Mouse (Mus musculus) megakaryocyte-erythroid progenitor cell, adult 5-6 weeks (primary cell): Measurements from ENCODE around the gene Klk1b5. TPM values are rescaled to one million over a fixed set of nuclear protein-coding genes. Genes with fewer than 3 reads are reported as not detected.
"Not testable (repeated sequence)": the region's sequence is repeated elsewhere in the genome, so short reads cannot be mapped to it uniquely, and the experiment has no call there.

ENCODE experiments used
- ATAC-seq: replicated peaks from 2 replicates; pipeline ENCODE4 v1.8.0; 2016; ENCODE audit warnings: mild to moderate bottlenecking, inconsistent platforms; ENCODE audit not compliant: severe bottlenecking, poor library complexity, low FRiP score, low TSS enrichment
- total RNA-seq, 2 experiments: library from RNA; stranded (forward) in 1 of 2; stranded (reverse) in 1 of 2; fragments of 200-1000, 215-1000 nt in 1 of 2; fragments of >200 nt in 1 of 2; fragmentation: Nextera tagmentation in 1 of 2; gene quantifications; 2 replicates each; pipeline ENCODE4 v1.2.3; 2014 to 2017

Gene Klk1b5
- not detected in 2 replicates for total RNA-seq (2014; fragmentation: Nextera tagmentation)
- not detected in 2 replicates for total RNA-seq (2017)

DNA sequence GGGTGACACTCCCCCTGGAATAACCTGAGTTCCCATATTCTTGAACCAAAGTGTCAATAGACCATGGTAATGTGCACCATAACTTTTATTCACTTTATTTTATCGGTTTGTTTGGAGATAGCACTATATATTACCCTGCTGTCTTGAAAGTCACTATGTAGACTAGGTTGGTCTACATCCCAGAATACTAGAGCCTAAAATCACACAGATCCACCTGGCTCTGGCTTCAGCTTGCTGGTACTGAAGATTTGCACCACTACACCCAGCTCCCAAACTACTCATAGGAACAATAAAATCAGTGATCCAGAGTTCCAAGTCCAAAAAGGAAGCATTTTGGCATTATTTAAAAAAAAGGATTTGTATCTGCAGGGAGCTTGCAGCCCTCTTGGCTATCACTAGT, at the start of gene Klk1b5:
Gene Klk1b5, plus strand, starts transcription at position 301 of the 400 bp plus-strand sequence.
- ATAC-seq, result no peak

DNA sequence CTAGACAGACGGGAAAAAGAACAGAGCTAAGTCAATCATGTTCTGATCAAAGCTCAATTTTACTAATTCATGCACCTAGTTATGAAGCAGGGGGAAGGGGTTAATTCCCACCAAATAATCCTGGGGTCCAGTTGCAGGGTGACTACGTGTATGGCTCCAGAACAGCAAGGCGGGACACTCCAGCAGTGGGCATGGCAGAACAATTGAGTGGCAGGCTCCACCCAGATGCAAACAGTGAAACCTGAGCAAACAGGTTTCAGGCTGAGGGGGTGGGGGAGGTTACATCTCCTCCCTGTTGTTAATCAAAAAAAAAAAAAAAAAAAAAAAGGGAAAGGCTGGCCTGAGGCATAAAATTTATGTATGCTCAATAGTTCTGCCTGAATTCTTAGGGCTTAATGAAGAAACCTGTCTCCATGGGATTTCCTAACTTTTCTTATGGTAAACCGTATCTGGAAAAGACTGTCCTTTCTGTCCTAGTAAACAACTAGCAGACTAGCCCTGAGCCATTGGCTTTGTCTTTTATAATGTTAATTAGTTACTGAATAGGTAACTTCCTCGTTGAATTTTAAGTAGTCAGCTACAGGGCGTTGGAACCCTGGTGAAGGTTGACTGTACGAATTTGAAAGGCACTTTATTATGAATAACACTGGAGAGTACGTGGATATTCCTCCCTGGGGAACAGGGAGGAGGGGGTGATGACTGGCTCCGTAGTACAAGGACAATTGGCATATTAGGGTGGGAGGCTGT, 36.3 kb upstream of the Klk1b5 start:
- ATAC-seq, result no peak

DNA sequence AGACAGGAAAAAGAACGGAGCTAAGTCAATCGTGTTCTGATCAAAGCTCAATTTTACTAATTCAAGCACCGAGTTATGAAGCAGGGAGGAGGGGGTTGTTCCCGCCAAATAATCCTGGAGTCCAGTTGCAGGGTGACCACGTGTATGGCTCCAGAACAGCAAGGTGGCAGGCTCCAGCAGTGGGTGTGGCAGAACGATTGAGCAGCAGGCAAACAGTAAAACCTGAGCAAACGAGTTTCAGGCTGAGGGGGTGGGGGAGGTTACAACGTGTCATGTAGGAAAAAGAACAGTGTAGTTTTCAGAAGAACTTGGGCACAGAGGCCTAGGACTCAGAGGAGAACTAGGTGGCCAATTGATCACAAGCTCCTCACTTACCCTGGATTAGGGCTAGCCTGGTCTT, 29.2 kb upstream of the Klk1b5 start:
- ATAC-seq, result not testable (repeated sequence)

DNA sequence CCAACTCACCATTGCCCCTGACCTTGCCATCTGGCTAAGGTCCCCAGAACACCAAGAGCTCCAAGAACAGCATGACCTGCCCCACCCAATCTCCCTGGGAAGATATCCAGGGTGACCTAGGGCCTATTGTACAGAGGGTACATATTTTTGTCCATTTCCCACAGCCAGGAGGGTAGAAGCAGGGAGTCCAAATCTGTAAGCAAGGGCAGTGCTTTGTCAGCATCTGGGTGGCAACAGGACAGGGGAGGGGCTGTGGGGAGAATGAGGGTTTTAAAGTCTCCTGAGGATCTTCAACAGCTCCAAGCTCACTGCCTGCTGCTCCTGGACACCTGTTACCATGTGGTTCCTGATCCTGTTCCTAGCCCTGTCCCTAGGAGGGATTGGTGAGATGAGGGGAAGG, 27.8 kb upstream of the Klk1b5 start, which contains the start of gene Klk1b24:
Gene Klk1b24, plus strand, starts transcription at position 301 of the 400 bp plus-strand sequence.
- ATAC-seq, result not testable (repeated sequence)

DNA sequence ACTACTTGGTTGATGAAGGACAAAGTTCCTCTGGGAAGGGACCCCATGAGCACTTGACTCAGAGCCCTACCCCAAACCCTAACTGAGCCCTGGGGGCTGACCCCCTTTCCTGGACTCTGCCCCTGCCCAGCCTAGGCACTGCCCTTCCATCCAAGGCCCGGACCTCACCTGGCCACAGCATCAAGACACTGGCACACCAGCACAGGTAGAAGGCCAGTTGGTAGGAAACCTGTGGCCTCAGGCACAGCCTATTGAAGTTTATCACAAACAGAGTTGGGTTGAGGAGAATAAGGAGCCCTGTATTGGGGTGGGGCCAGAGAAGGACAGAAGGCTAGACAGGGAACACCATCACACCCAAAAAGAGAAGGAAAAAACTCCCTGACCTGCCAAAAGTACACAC, 22.3 kb upstream of the Klk1b5 start:
- not testable (repeated sequence) for ATAC-seq

DNA sequence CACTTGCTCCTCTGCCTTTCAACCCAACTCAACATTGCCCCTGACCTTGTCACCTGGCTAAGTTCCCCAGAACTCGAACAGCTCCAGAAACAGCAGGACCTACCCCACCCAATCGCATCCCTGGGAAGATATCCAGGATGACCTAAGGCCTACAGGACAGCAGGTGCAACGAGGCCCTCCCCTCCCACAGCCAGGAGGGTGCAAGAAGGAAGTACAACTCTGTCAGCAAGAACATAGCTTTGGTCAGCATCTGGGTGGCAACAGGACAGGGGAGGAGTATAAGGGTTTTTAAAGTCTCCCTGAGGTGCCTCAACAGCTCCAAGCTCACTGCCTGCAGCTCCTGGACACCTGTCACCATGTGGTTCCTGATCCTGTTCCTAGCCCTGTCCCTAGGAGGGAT, 17.9 kb upstream of the Klk1b5 start, which contains the start of gene Klk1b3:
Gene Klk1b3, plus strand, starts transcription at position 301 of the 400 bp plus-strand sequence.
- no peak for ATAC-seq

DNA sequence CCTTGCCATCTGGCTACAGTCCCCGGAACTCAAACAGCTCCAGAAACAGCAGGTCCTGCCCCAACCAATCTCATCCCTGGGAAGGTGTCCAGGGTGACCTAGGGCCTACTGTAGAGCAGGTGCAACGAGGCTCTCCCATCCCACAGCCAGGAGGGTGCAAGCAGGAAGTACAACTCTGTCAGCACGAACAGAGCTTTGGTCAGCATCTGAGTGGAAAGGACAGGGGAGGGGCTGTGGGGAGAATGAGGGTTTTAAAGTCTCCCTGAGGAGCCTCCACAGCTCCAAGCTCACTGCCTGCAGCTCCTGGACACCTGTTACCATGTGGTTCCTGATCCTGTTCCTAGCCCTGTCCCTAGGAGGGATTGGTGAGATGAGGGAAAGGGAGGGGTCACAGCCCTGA, 8.6 kb upstream of the Klk1b5 start, which contains the start of gene Klk1b4:
Gene Klk1b4, plus strand, starts transcription at position 301 of the 400 bp plus-strand sequence.
- ATAC-seq, result not testable (repeated sequence)

DNA sequence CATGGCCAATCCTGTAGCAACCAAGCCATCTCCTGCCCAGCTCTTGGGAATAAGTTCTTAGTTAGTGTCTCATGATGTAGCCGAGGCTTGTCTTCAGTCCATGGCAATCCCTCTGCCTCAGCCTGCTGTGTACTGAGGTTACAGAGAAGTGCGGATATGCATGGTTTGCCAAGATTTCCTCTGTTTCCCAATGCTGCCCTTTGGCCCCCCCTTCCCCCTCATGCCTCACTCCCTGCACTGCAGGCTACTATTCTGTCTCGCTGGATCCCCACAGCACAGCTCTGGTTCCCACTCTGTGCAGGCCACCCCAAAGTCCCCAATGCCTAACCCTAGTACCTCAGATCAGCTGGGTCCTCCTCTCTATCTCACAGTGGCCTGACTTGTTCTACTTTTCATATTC, 7.4 kb upstream of the Klk1b5 start:
- no peak for ATAC-seq

DNA sequence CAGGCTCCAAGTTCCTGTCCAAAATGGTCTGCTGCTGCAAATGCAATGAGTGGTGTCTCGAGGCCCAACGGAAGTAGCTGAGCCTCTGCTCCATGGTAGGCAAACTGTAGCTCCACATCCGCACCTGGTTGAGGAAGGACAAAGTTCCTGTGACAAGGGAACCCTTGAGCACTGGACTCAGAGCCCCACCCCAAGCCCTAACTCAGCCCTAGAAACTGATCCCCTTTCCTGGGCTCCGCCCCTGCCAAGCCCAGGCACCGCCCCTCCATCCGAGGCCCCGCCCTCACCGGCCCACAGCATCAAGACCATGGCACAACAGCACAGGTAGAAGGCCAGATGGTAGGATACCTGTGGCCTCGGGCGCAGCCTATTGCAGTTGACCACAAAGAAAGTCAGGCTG, 5.9 kb downstream of the Klk1b5 start:
- not testable (repeated sequence) for ATAC-seq

DNA sequence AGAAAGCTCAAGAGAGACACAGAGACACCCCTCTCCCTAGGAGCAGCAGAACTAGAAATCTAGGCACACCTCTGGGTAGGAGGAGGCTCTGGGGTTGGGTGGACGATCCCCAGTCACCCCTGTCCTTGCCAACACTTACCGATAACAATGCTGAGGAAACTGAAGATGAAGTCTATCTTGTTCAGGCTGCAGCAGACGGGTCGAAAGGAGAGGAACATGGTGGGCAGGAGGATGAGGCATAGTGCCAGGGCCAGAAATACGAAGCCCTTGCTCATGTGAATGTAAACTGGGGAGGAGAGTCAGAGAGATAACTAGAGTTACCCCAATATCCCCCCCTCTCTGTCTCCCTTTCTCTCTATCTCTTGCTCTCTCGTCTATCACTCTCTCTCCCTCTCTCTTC, 6.6 kb downstream of the Klk1b5 start:
- ATAC-seq, result not testable (repeated sequence)

DNA sequence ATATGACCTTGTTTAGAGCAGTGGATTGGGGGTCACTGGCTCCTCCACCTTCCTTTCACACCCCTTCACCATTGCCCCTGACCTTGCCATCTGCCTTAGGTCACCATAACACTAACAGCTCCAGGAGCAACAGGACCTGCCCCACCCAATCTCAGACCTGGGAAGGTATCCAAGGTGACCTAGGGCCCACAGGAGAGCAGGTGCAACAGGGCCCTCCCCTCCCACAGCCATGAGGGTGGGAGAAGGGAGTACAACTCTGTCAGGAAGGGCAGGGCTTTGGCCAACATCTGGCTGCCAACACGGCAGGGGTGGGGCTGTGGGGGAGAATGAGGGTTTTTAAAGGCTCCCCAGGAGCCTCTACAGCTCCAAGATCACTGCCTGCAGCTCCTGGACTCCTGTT, 9.3 kb downstream of the Klk1b5 start, which contains the start of gene Klk1:
Gene Klk1, plus strand, starts transcription at position 285 of the 400 bp plus-strand sequence.
- ATAC-seq, result no peak

DNA sequence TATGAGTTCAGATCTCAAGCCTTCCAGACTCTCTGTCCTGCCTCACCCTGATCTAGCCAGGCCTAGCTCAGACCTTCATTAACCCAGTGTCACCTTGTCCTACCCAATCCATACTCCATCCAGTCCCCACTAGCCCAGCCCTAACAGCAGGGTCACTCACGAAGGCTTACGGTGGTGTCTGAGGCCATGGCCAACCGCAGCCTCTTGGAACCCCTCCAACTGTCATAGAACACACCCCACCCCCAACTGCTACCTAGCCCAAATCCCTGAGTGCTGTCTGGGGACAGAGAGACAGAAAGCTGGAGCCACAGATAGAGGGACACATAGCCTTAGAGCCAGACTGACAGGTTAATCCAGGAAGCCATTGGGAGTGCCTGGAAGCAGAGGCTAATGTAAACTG, 20.2 kb downstream of the Klk1b5 start, which contains the start of gene Gm36864:
Gene Gm36864, plus strand, starts transcription at position 269 of the 400 bp plus-strand sequence.
- no peak for ATAC-seq

DNA sequence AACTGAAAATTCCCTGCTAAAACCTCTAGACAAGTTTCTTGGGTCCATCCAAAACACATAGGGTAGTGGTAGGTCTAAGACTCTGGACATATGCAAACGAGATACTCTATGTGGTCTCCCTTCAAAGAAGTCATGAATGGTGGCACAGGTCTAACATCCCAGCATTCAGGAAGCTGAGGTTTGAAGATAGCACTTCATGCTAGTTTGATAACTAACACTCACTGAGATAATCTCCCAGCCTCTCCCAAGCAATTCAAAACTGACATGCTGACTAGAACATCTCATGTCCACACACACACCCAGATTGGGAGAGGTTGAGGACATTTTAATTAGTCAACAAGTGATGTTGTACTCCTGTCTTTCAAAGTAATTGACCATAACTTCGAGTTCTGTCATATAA, 24.2 kb downstream of the Klk1b5 start:
- no peak for ATAC-seq

DNA sequence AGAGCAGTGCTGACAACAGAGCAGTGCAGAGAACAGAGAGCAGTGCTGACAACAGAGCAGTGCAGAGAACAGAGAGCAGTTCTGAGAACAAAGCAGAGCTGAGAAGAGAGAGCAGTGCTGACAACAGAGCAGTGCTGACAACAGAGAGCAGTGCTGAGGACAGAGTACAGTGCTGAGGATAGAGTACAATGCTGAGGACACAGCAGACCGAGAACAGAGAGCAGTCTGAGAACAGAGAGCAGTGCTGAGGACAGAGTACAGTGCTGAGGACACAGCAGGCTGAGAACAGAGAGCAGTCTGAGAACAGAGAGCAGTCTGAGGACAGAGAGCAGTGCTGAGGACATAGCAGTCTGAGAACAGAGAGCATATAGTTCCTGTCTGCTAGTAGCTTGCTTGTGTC, 25.0 kb downstream of the Klk1b5 start:
- ATAC-seq, result peak; percentile 40; the same call in 1 of the 2 replicates

DNA sequence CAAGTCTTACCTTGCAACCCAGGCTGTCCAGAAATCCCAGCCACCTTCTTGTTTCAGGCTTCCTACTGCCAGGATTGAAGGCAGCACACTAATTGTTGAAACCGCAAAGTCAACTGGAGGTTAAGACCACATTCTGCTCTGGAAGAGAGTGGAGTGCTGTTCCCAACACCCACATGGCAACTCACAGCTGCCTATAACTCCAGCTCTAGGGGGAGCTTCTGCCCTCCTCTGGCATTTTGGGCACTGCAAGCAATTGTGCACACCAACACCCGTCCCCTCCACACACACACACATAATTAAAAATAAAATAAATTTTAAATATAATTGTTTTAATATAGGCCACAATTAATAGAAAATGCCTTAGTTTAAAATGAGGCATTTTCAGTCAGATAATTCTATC, 25.4 kb downstream of the Klk1b5 start:
- no peak for ATAC-seq

DNA sequence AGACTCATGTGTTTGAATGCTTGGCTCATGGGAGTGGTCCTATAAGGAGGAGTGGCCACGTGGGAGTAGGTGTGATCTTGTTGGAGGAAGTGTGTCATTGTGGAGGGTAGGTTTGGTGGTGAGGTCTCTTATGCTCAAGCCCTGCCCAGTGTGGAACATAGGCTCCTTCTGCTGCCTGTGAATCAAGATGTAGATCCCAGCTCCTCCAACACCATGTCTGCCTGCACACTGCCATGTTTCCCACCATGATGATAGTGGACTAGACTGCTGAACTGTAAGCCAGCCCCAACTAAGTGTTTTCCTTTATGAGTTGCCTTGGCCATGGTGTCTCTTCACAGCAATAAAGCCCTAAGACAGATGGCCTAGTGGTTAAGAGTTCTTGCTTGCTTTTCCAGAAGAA, 28.3 kb downstream of the Klk1b5 start:
- no peak for ATAC-seq

DNA sequence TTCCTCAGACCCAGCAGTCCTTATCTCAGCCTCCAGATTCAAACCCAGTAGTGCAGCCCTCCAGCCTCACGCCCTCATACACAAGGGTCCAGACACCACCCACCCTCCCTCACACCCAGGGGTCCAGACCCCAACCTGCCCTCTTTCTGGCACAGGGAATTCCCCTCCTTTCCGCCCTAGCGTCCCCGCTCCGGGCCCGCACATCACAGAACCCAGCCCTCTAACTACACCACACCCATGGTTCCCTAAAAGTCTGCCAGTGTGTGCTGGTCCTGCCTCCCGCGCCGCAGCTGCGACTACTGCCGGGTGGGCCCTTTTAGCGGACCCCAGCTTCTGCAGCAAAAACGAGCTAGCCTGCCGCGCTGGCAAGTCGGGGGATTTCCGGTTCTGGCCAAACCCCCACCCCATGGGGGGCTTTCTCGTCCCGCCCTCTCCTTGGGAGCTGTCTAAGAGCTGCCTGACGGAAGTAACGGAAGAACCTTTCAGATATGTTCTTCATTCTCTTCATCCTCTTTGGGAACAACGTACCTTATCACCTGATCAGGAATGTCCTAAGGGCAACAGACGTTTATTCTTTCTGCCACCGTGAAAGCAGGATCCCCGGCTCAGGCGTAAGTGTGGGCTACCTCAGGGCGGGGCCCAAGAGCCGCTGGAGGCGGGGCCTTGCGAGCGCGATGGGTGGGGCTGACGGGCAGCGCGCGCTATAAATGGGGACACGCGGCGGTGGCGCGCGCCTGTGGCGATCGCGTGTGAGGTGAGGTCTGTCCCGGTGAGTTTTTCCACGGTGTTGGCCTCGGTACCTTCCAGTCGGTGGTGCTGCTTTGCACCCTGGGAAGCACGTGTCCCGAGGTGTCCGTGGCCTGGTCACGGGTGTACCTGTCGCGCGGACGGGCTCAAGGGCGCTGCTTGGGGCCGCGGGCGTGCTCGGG, 30.6 kb downstream of the Klk1b5 start, which contains the start of the genes 1700028J19Rik and 2410002F23Rik:
Gene 1700028J19Rik, minus strand, starts transcription at position 641 of the 929 bp plus-strand sequence.
Gene 2410002F23Rik, plus strand, starts transcription at position 668 of the 929 bp plus-strand sequence.
- peak; percentile 78 for ATAC-seq

DNA sequence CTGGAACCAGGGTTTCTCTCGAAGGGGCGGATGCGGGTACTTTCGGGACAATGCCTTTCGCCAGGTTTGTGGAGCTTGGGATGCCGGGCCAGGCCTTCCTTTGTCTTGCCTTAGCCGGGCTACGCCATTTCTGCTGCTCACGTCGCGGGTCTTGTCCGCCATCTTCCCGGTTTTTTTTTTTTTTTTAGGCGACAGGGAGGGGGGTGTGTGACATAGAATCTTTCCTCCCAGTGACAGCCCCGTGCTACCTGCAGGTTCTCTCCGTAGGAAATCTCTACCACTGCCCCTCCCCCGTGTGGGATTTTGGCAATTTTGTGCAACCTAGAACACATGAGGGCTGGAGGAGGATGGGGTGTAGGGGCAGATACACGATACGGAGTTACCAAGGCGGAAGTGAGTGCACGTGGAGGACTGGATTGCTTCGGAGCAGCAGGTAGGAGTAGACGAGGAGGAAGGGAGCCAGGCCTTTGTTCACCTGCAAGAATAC, 31.3 kb downstream of the Klk1b5 start:
- peak; percentile 38 for ATAC-seq

DNA sequence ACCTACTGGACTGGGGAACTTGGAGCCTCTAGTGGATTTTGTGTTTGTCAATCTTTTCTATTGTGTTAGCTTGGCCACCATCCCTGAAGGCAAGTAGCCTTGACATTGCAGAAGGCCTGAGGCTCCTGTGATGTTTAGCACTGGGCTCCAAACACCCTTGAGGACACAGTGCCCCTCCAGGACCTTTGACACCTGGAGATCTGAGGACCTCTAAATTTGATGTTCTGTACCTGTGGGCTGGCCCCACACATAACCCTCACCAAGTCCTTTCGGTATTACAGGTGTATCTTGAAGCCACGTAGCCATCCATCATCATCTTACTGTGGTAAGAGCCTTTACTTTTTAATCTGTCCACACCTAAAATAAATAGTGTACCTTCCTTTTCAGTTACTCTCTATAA, 32.2 kb downstream of the Klk1b5 start:
- no peak for ATAC-seq

DNA sequence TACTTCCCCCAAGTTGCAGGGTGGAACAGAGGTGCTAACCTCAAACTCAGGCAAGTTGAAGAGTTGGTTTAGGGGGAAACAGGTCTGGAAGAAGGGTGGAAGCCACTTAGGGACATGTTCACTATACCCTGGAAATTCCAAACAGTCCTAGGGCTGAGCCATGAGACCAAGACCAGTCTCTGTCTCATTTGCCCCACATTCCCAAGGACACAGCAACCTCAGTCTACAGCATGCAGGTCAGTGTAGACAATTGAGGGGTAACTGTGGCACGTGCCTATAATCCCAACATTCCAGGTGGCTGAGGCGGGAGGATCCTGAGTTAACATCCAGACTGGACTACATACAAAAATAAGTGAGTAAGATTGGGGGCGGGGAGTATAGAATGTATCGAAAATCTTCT, 33.5 kb downstream of the Klk1b5 start:
- no peak for ATAC-seq
